Mouse (Mus musculus): ENCODE data around the gene Ccdc177. TPM values are rescaled to one million over a fixed set of nuclear protein-coding genes. Genes with fewer than 3 reads are reported as not detected.

Ccdc177 gene
- polyA plus RNA-seq, 1 experiment from 2014 or later = 2.4 TPM

DNA sequence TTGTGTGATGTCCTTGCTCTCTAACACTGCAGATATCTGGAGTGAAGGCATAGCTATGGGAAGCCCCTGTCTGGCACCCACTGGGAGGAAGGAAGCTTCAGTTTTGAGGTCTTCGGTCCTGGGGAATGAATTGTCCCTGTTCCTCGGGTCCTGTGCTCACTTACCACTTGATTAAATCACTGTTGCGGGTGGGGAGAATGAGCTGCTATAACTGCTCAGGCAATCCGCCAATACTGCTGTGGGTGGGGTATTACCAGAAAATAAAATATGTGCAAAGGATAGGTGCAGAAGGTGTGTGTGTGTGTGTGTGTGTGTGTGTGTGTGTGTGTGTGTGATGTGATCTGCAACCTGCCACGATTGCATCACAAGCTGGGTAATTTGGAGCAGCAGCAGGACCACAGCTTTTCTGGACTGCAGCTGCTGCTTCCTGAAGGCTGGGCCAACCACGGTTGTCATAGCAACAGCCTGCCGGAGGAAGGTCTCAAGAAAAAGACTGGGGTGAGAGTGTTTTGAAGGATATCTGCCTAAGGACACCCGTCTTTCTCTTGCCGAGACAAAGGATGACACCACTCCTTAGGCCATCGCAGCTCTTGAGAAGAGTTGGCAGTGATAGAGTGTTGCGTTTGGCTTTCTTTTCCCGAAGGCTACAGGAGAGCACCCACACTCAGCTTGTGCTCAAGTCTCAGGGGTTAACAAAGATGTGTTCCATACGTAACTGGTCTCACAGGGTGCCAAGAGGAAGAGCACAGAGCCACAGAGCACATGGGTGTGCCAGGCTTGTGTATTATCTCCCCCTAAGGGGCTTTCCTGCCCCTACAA, 23.8 kb downstream of the Ccdc177 start:
- H3K27ac ChIP-seq (ENCODE audit: low read depth, low read length) = peak overlapping the region; percentile 21; the same call in 1 of the 2 replicates
- H3K9me3 ChIP-seq (ENCODE audit: control insufficient read depth, low read length) = no peaks in the 10 kb centered on the region
- ATAC-seq (ENCODE audit: insufficient read depth, low FRiP score, low TSS enrichment) = peak; percentile 53; the same call in 1 of the 2 replicates
- H3K27me3 ChIP-seq (ENCODE audit: control insufficient read depth, insufficient read depth, low read length) = no peaks in the 10 kb centered on the region
- H3K9ac ChIP-seq (ENCODE audit: low read length) = peak overlapping the region; percentile 7
- H3K4me2 ChIP-seq (ENCODE audit: low read depth) = no peak overlapping the region; the same call in 1 of the 2 replicates
- H3K36me3 ChIP-seq (ENCODE audit: control insufficient read depth, insufficient read depth, low read length) = no peaks in the 10 kb centered on the region
- no peak overlapping the region for H3K4me3 ChIP-seq (ENCODE audit: low read depth, low read length)
- 27% methylated on average over 13 of the region's 13 CpGs for WGBS
- peaks cover 10% of the 10 kb centered on the region for H3K4me1 ChIP-seq (ENCODE audit: control insufficient read depth, insufficient read depth, low read length)
- peak; percentile 75 for DNase-seq (ENCODE audit: low spot score)

- H3K27me3 ChIP-seq (ENCODE audit: control insufficient read depth, insufficient read depth, low read length) = no peaks in the 10 kb centered on the region
- H3K4me3 ChIP-seq (ENCODE audit: low read depth, low read length) = no peak overlapping the region
- H3K36me3 ChIP-seq (ENCODE audit: control insufficient read depth, insufficient read depth, low read length) = no peaks in the 10 kb centered on the region
- H3K4me1 ChIP-seq (ENCODE audit: control insufficient read depth, insufficient read depth, low read length) = peaks cover 10% of the 10 kb centered on the region
- 59% methylated on average over 13 of the region's 13 CpGs for WGBS
- H3K9ac ChIP-seq (ENCODE audit: low read length) = no peak overlapping the region
- ATAC-seq (ENCODE audit: insufficient read depth, low FRiP score, low TSS enrichment) = no peak
- no peak for DNase-seq (ENCODE audit: low spot score)
- H3K9me3 ChIP-seq (ENCODE audit: control insufficient read depth, low read length) = no peaks in the 10 kb centered on the region
- no peak overlapping the region for H3K27ac ChIP-seq (ENCODE audit: low read depth, low read length)
- no peak overlapping the region for H3K4me2 ChIP-seq (ENCODE audit: low read depth)
Observed at GRCm38 (mm10) chr12:80734526-80735470, 25.7 kb downstream of the Ccdc177 start.

DNA sequence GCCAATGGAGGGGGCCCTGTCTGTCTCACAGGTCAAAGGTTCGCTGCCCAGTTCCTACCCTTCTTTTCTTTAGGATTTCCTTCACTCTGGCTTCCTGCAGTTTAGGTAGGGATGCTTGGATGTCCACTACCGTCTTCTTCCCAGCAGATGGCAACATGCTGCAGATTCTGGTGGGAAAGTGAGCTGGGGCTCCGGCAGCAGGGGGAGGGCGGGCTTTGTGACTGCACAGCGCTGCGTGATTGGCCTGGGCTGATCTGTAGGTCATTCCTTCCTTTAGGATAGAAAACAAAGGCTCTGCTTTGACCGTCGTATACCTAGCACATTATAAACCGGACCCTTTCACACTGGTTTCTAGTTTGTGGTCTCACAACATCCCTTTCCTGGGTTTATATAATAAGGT, 29.9 kb downstream of the Ccdc177 start:
- H3K4me2 ChIP-seq (ENCODE audit: low read depth) = no peak overlapping the region
- H3K27ac ChIP-seq (ENCODE audit: low read depth, low read length) = no peak overlapping the region

DNA sequence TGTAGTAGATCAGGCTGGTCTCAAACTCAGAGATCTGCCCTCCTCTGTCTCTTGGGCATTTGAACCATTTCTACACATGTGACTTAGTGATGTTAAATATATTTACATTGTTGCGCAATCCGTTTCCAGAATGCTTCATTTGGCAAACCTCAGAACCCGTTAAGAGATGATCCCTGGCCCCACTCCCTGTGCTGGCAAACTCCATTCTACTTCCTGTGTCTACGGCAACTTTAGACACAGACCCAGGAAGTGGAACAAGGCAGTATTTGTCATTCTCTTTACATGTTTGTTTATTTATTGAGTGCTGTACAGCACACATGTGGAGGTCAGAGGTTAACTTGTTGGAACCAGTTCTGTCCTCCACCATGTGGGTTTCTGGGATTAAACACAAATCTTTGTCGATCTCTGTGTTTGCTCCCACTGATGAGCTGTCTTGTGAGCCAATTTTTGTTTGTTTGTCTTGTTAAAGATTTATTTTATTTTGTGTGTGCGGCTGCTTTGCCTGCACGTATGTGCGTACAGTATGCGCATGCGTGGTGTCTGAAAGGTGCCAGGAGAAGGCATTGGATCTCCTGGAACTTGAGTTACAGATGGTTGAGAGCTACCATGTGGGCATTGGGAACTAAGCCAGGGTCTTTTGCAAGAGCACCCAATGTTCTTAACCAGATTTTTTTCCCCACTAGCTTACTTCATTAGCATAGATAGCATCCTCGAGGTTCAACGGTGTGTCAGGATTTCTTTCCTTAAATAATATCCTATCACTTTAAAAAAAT, 30.5 kb downstream of the Ccdc177 start:
- Histone ChIP-seq H3K36me3 (ENCODE audit: control insufficient read depth, insufficient read depth, low read length) (no peaks in the 10 kb centered on the region), H3K9ac (ENCODE audit: low read length) (no peak overlapping the region), H3K4me1 (ENCODE audit: control insufficient read depth, insufficient read depth, low read length) (no peaks in the 10 kb centered on the region), H3K4me3 (ENCODE audit: low read depth, low read length) (no peak overlapping the region), H3K4me2 (ENCODE audit: low read depth) (no peak overlapping the region), H3K27me3 (ENCODE audit: control insufficient read depth, insufficient read depth, low read length) (no peaks in the 10 kb centered on the region), H3K9me3 (ENCODE audit: control insufficient read depth, low read length) (no peaks in the 10 kb centered on the region), H3K27ac (ENCODE audit: low read depth, low read length) (no peak overlapping the region)
- DNase-seq (ENCODE audit: low spot score) = no peak
- no peak for ATAC-seq (ENCODE audit: insufficient read depth, low FRiP score, low TSS enrichment)
- WGBS = 85% methylated on average over 12 of the region's 12 CpGs

More for the DNA sequence above, 29.9 kb downstream of the Ccdc177 start:
- Histone ChIP-seq H3K36me3 (ENCODE audit: control insufficient read depth, insufficient read depth, low read length) (no peaks in the 10 kb centered on the region), H3K4me1 (ENCODE audit: control insufficient read depth, insufficient read depth, low read length) (no peaks in the 10 kb centered on the region), H3K9me3 (ENCODE audit: control insufficient read depth, low read length) (no peaks in the 10 kb centered on the region), H3K9ac (ENCODE audit: low read length) (no peak overlapping the region), H3K27me3 (ENCODE audit: control insufficient read depth, insufficient read depth, low read length) (no peaks in the 10 kb centered on the region), H3K4me3 (ENCODE audit: low read depth, low read length) (no peak overlapping the region)
- 7% methylated on average over 9 of the region's 9 CpGs for WGBS
- ATAC-seq (ENCODE audit: insufficient read depth, low FRiP score, low TSS enrichment) (peak; percentile 68), DNase-seq (ENCODE audit: low spot score) (peak; percentile 85)

DNA sequence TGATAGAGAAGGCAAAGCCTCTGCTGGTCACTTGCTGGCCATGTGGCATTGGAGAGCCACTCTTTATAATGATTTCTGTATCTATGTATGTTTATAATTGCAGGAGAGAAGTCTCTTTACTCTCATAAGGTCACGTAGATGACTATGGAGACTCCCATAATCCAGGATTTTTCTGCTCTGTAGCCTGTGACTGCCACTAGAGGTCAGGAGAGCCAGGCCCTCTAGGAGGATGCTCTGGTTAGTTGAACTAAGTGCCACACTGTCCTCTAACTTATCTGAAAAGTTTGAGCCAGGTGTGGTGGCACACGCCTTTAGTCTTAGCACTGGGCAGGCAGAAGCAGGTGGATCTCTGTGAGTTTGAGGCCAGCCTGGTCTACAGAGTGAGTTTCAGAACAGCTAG, 31.7 kb downstream of the Ccdc177 start:
- H3K9ac ChIP-seq (ENCODE audit: low read length) = no peak overlapping the region
- DNase-seq (ENCODE audit: low spot score) = no peak
- WGBS = 49% methylated on average over 2 of the region's 2 CpGs
- no peak for ATAC-seq (ENCODE audit: insufficient read depth, low FRiP score, low TSS enrichment)
- H3K4me2 ChIP-seq (ENCODE audit: low read depth) = no peak overlapping the region
- no peak overlapping the region for H3K4me3 ChIP-seq (ENCODE audit: low read depth, low read length)
- no peaks in the 10 kb centered on the region for H3K36me3 ChIP-seq (ENCODE audit: control insufficient read depth, insufficient read depth, low read length)
- H3K27ac ChIP-seq (ENCODE audit: low read depth, low read length) = no peak overlapping the region
- no peaks in the 10 kb centered on the region for H3K9me3 ChIP-seq (ENCODE audit: control insufficient read depth, low read length)
- H3K27me3 ChIP-seq (ENCODE audit: control insufficient read depth, insufficient read depth, low read length) = no peaks in the 10 kb centered on the region
- no peaks in the 10 kb centered on the region for H3K4me1 ChIP-seq (ENCODE audit: control insufficient read depth, insufficient read depth, low read length)

GRCm38 (mm10) chr12:80728207-80728606, 32.3 kb downstream of the Ccdc177 start:
- ATAC-seq (ENCODE audit: insufficient read depth, low FRiP score, low TSS enrichment) = no peak

DNA sequence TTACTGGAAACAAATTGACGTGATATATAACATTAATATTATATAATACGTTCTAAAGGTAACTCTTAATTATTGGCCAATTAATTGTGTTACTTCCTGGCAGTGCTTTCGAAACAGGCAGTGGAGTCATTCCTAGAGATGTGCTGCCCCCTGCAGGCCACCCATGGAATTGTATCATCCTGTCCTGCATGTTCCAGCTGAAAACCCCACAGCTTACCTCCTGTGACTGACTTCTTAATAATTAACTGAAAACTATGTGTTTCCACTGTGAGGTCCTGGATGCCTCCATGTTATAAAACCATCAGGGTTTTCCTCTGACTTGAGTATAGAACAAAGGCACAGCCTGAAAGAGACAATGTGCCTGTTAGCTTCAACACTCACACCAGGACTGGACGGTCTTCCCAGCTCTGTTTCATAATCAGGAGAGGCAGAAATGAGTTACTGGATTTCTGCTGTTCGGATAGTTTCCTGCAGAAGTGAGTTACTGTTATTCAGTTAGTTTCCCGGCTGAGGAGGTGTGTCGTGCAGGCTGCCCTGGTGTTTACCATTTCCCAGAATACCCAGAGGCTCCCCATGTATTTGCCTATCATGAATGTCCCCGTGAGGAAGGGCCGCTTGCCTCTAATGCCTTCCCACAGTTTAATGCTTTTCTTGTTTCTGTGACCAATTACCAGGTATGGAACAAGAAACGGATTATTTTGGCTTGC, 35.5 kb downstream of the Ccdc177 start:
- WGBS = 27% methylated on average over 10 of the region's 10 CpGs
- H3K4me3 ChIP-seq (ENCODE audit: low read depth, low read length) = no peak overlapping the region
- no peak overlapping the region for H3K9ac ChIP-seq (ENCODE audit: low read length)
- DNase-seq (ENCODE audit: low spot score) (peak; percentile 72), ATAC-seq (ENCODE audit: insufficient read depth, low FRiP score, low TSS enrichment) (no peak)
- H3K9me3 ChIP-seq (ENCODE audit: control insufficient read depth, low read length) = no peaks in the 10 kb centered on the region
- H3K4me2 ChIP-seq (ENCODE audit: low read depth) = no peak overlapping the region
- H3K27me3 ChIP-seq (ENCODE audit: control insufficient read depth, insufficient read depth, low read length) = no peaks in the 10 kb centered on the region
- no peaks in the 10 kb centered on the region for H3K4me1 ChIP-seq (ENCODE audit: control insufficient read depth, insufficient read depth, low read length)
- H3K27ac ChIP-seq (ENCODE audit: low read depth, low read length) = no peak overlapping the region
- H3K36me3 ChIP-seq (ENCODE audit: control insufficient read depth, insufficient read depth, low read length) = no peaks in the 10 kb centered on the region

More at GRCm38 (mm10) chr12:80728207-80728606, 32.3 kb downstream of the Ccdc177 start:
- Histone ChIP-seq H3K9ac (ENCODE audit: low read length) (no peak overlapping the region), H3K27ac (ENCODE audit: low read depth, low read length) (no peak overlapping the region), H3K9me3 (ENCODE audit: control insufficient read depth, low read length) (no peaks in the 10 kb centered on the region), H3K4me2 (ENCODE audit: low read depth) (no peak overlapping the region), H3K4me3 (ENCODE audit: low read depth, low read length) (no peak overlapping the region), H3K36me3 (ENCODE audit: control insufficient read depth, insufficient read depth, low read length) (no peaks in the 10 kb centered on the region), H3K4me1 (ENCODE audit: control insufficient read depth, insufficient read depth, low read length) (no peaks in the 10 kb centered on the region), H3K27me3 (ENCODE audit: control insufficient read depth, insufficient read depth, low read length) (no peaks in the 10 kb centered on the region)
- no peak for DNase-seq (ENCODE audit: low spot score)
- 17% methylated on average over 1 of the region's 1 CpGs for WGBS

DNA sequence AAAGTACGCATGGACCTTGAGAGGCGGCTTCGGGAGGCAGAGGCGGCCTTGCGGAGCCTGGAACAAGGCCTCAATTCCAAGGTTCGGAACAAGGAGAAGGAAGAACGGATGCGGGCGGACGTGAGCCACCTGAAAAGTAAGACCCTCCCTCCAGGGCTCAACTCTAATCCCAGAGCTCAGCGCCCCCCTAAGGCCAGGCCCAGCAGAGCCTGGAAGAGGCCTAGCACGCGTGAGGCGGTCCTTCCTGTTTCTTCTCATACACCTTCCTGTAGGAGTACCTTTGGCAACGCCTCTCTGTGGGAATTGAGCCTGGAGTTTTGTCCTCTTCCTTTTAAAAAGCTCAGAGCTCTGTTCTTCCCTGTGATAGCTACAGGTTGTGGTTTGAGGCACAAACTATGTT, 39.0 kb downstream of the Ccdc177 start:
- no peak overlapping the region for H3K9ac ChIP-seq (ENCODE audit: low read length)
- no peaks in the 10 kb centered on the region for H3K36me3 ChIP-seq (ENCODE audit: control insufficient read depth, insufficient read depth, low read length)
- no peaks in the 10 kb centered on the region for H3K9me3 ChIP-seq (ENCODE audit: control insufficient read depth, low read length)
- DNase-seq (ENCODE audit: low spot score) (no peak), ATAC-seq (ENCODE audit: insufficient read depth, low FRiP score, low TSS enrichment) (no peak)
- no peak overlapping the region for H3K27ac ChIP-seq (ENCODE audit: low read depth, low read length)
- H3K27me3 ChIP-seq (ENCODE audit: control insufficient read depth, insufficient read depth, low read length) = no peaks in the 10 kb centered on the region
- 83% methylated on average over 15 of the region's 15 CpGs for WGBS
- H3K4me3 ChIP-seq (ENCODE audit: low read depth, low read length) = no peak overlapping the region
- no peak overlapping the region for H3K4me2 ChIP-seq (ENCODE audit: low read depth)
- H3K4me1 ChIP-seq (ENCODE audit: control insufficient read depth, insufficient read depth, low read length) = no peaks in the 10 kb centered on the region

All from neural tube, embryonic 11.5 days (tissue).